Mouse (Mus musculus) megakaryocyte, embryonic 14.5 days (primary cell): Measurements from ENCODE around the gene Arid5a.
A peak's percentile ranks its signal among the peaks of the same experiment; 100 is the strongest.

Experiments used
- FLI1 ChIP-seq: IDR thresholded peaks from 2 replicates; pipeline ENCODE4 v1.6.1; 2012; ENCODE audit warnings: low read length, inconsistent platforms, mixed read lengths
- GATA1 ChIP-seq: IDR thresholded peaks from 3 replicates; pipeline ENCODE4 v1.6.1; 2012; ENCODE audit warnings: mixed read lengths, low read length, inconsistent platforms, borderline replicate concordance

DNA sequence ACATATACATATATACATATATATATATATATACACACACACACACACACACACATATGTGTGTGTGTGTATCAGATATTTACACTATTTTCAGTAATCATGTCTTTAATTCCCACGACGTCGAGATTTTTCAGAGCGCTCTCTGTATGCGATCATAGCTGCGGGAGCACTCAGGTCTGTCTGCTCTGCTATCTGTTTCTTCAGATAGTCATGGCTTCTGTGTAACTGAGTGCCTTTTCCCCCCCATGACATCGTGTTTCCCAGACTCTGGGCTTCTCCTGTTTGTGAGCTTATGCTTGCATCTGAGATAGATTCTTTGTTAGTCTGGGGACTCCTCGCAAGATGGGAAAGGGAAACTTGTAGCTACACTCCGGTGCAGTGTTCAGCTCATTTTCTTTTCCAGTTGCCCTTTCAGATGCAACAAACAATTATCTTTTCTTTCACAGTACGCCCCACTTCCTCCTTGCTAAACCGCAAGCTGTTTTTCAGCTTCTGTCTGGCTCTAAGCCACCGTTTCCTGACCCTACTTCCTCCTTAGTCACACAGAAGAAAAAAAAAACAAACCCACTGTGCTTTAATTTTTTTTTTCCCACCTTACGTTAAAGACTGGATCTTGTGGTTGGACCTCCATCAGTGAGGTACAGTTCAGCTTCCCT lies 43.6 kb upstream of the Arid5a start:
- TF ChIP-seq GATA1 (no peak), FLI1 (peak; percentile 87)
